In genomic region chr9:121600861-121601427, GRCm38 (mm10) we compare ENCODE assay signal across 8 mouse cellular contexts. TPM values are rescaled to one million over a fixed set of nuclear protein-coding genes. Genes with fewer than 3 reads are reported as not detected.
DNase-seq lines count a peak whose midpoint lies in the region; ATAC-seq lines count a peak whose summit lies in the region.

No protein-coding gene starts in this region.

- ATAC-seq in megakaryocyte, adult 5-6 weeks (ENCODE audit: poor library complexity, severe bottlenecking), result no peak

- peak; percentile 71 for DNase-seq in cerebellum, postnatal 10 days
- no peak for DNase-seq in cerebellum, adult 8-10 months
- peak; percentile 19 for DNase-seq in kidney, postnatal 14 days
- DNase-seq in kidney, adult 18-20 months, result no peak
- DNase-seq in frontal cortex, postnatal 10 days (ENCODE audit: low spot score in 2 of 2), result peak; percentile 55 to 79
- peak; percentile 15 to 43 for DNase-seq in lung, postnatal 4 days
- DNase-seq in Muller cell, postnatal 12 days (ENCODE audit: inconsistent ontology term), result no peak

RNA-seq across cellular contexts. Expression of gene Lyzl4, which starts 41.0 kb away (rescaled TPM):
- not detected in 2 replicates for total RNA-seq in megakaryocyte, adult 5-6 weeks (2015)
- not detected in 2 replicates for total RNA-seq in megakaryocyte, adult 5-6 weeks (2017)

RNA-seq across cellular contexts. Expression of gene Vipr1, which starts 41.6 kb away (rescaled TPM):
- 0.18 and 1.3 TPM in 2 replicates for total RNA-seq in megakaryocyte, adult 5-6 weeks (2015)
- 0.28 and 0.55 TPM in 2 replicates for total RNA-seq in megakaryocyte, adult 5-6 weeks (2017)

Comparison
In these comparisons a context has a peak if more than half of its experiments do, and no peak if none do; other contexts are left out.
1. DNase-seq: peak in cerebellum, postnatal 10 days (2 of 2), kidney, postnatal 14 days (single experiment), frontal cortex, postnatal 10 days (2 of 2) and lung, postnatal 4 days (2 of 2); none in cerebellum, adult 8-10 months (single experiment), kidney, adult 18-20 months (single experiment) and Muller cell, postnatal 12 days (single experiment).